Mouse (Mus musculus): Measurements from ENCODE around the gene Pja2.
"Not testable (repeated sequence)": the region's sequence is repeated elsewhere in the genome, so short reads cannot be mapped to it uniquely, and the experiment has no call there.

The Pja2 gene

GRCm38 (mm10) chr17:64331898-64332769 lies at the start of gene Pja2:
Pja2 (minus strand) TSS chr17:64331916.
- CTCF ChIA-PET, result no interaction called here

GRCm38 (mm10) chr17:64375327-64375726 lies 43.6 kb upstream of the Pja2 start:
- CTCF ChIA-PET, result interaction anchor here (0.7 kb wide), 1 partner anchor 178 kb away, joined by 3 read pairs; no protein-coding TSS in a partner anchor

- CTCF ChIA-PET, result no interaction called here
These were observed 32.0 kb upstream of the Pja2 start for GRCm38 (mm10) chr17:64363694-64364093.

GRCm38 (mm10) chr17:64362570-64362969 lies 30.9 kb upstream of the Pja2 start:
- CTCF ChIA-PET, result no interaction called here

GRCm38 (mm10) chr17:64361911-64362425 lies 30.3 kb upstream of the Pja2 start:
- CTCF ChIA-PET, result no interaction called here

- CTCF ChIA-PET, result no interaction called here
These were observed 22.2 kb upstream of the Pja2 start for GRCm38 (mm10) chr17:64353940-64354339.

GRCm38 (mm10) chr17:64346135-64346534 lies 14.4 kb upstream of the Pja2 start:
- CTCF ChIA-PET, result interaction anchor here (0.7 kb wide), 1 partner anchor 688 kb away, joined by 3 read pairs; no protein-coding TSS in a partner anchor

- CTCF ChIA-PET, result no interaction called here
These were observed 13.0 kb upstream of the Pja2 start for GRCm38 (mm10) chr17:64344576-64345172.

GRCm38 (mm10) chr17:64341698-64342097 lies 10.0 kb upstream of the Pja2 start:
- CTCF ChIA-PET, result interaction anchor here (0.7 kb wide), 1 partner anchor 38 kb away, joined by 7 read pairs; no protein-coding TSS in a partner anchor

GRCm38 (mm10) chr17:64339752-64340151 lies 8.0 kb upstream of the Pja2 start:
- CTCF ChIA-PET, result no interaction called here

GRCm38 (mm10) chr17:64337220-64337619 lies 5.5 kb upstream of the Pja2 start:
- CTCF ChIA-PET, result no interaction called here

GRCm38 (mm10) chr17:64333956-64334355 lies 2.2 kb upstream of the Pja2 start:
- CTCF ChIA-PET, result no interaction called here

GRCm38 (mm10) chr17:64332770-64333096 lies 1.0 kb upstream of the Pja2 start:
- CTCF ChIA-PET, result interaction anchor here (0.6 kb wide), 1 partner anchor 26 kb away, joined by 4 read pairs; no protein-coding TSS in a partner anchor

- CTCF ChIA-PET, result no interaction called here
These were observed 322 bp downstream of the Pja2 start for GRCm38 (mm10) chr17:64331291-64331897.

- CTCF ChIA-PET, result no interaction called here
These were observed 831 bp downstream of the Pja2 start for GRCm38 (mm10) chr17:64330885-64331284.

GRCm38 (mm10) chr17:64324556-64324955 lies 7.2 kb downstream of the Pja2 start:
- CTCF ChIA-PET, result no interaction called here

GRCm38 (mm10) chr17:64315428-64315827 lies 16.3 kb downstream of the Pja2 start:
- CTCF ChIA-PET, result no interaction called here

- CTCF ChIA-PET, result not testable (repeated sequence)
These were observed 17.2 kb downstream of the Pja2 start for GRCm38 (mm10) chr17:64314523-64314922.

- CTCF ChIA-PET, result no interaction called here
These were observed 34.1 kb downstream of the Pja2 start for GRCm38 (mm10) chr17:64297628-64298027.

GRCm38 (mm10) chr17:64292740-64293139 lies 39.0 kb downstream of the Pja2 start:
- CTCF ChIA-PET, result no interaction called here

GRCm38 (mm10) chr17:64289684-64290083 lies 42.0 kb downstream of the Pja2 start:
- CTCF ChIA-PET, result no interaction called here

- CTCF ChIA-PET, result no interaction called here
These were observed 43.7 kb downstream of the Pja2 start for GRCm38 (mm10) chr17:64288000-64288399.

- CTCF ChIA-PET, result no interaction called here
These were observed 44.9 kb downstream of the Pja2 start for GRCm38 (mm10) chr17:64286836-64287235.
